Mouse (Mus musculus) heart, embryonic 16.5 days (tissue): ENCODE results near the gene Rcn3. TPM values are rescaled to one million over a fixed set of nuclear protein-coding genes. Genes with fewer than 3 reads are reported as not detected.

Source experiments
- ATAC-seq: fragments of 200-750 bp; cut with Nextera tagmentation; replicated peaks from 2 replicates; pipeline ENCODE4 v1.8.0; 2017; ENCODE audit warnings: moderate number of reproducible peaks; ENCODE audit not compliant: insufficient read depth, low FRiP score; ENCODE audit errors: extremely low read depth
- H3K27ac ChIP-seq: fragments of 300-500 bp; sonication (generic); 2 replicates; pipeline ENCODE4 v1.5.1; 2014; ENCODE audit warnings: mild to moderate bottlenecking, low read length, control low read depth, moderate library complexity
- H3K27me3 ChIP-seq: fragments of 300-500 bp; sonication (generic); 2 replicates; pipeline ENCODE4 v1.6.1; 2014; ENCODE audit warnings: low read length, mixed read lengths; ENCODE audit not compliant: control insufficient read depth, insufficient read depth
- H3K36me3 ChIP-seq: fragments of 300-500 bp; sonication (generic); 2 replicates; pipeline ENCODE4 v1.6.1; 2014; ENCODE audit not compliant: control insufficient read depth, insufficient read depth
- H3K4me1 ChIP-seq: fragments of 300-500 bp; sonication (generic); 2 replicates; pipeline ENCODE4 v1.6.1; 2014; ENCODE audit warnings: low read length, mixed read lengths; ENCODE audit not compliant: control insufficient read depth, insufficient read depth
- H3K4me2 ChIP-seq: fragments of 300-500 bp; sonication (generic); 2 replicates; pipeline ENCODE4 v1.6.1; 2014; ENCODE audit warnings: low read depth, mild to moderate bottlenecking, control low read depth, low read length
- H3K4me3 ChIP-seq: fragments of 300-500 bp; sonication (generic); 2 replicates; pipeline ENCODE4 v1.5.1; 2014; ENCODE audit warnings: mild to moderate bottlenecking, control low read depth, low read length
- H3K9ac ChIP-seq: fragments of 300-500 bp; sonication (generic); 2 replicates; pipeline ENCODE4 v1.6.1; 2014; ENCODE audit warnings: low read length, control low read depth
- H3K9me3 ChIP-seq: fragments of 300-500 bp; sonication (generic); replicated peaks from 2 replicates; pipeline ENCODE4 v1.6.1; 2016; ENCODE audit warnings: low read length; ENCODE audit not compliant: control insufficient read depth
- WGBS: fragments of 180-500 bp; shearing (Covaris S2); extraction: QIAGEN DNeasy Blood & Tissue Kit; methylation state at CpG from one replicate; pipeline ENCODE4 v1.1.7; 2014; 5-methylcytosine and 5-hydroxymethylcytosine counted together
- polyA plus RNA-seq: library from polyadenylated mRNA; unstranded; fragments of >200 nt; fragmentation: Nextera tagmentation; extraction: Ambion mirVana; gene quantifications from 2 replicates; pipeline ENCODE4 v1.2.1, GENCODE M21; 2015

The Rcn3 gene
- polyA plus RNA-seq, 1 experiment from 2014 or later, result 207 TPM

- Histone ChIP-seq H3K27me3 (no peaks in the 10 kb centered on the region), H3K27ac (peak overlapping the region; percentile 98), H3K4me3 (peak overlapping the region; percentile 96), H3K36me3 (peaks cover 41% of the 10 kb centered on the region), H3K9me3 (no peaks in the 10 kb centered on the region), H3K4me1 (peaks cover 17% of the 10 kb centered on the region), H3K4me2 (peak overlapping the region; percentile 98), H3K9ac (peak overlapping the region; percentile 97)
- 9% methylated on average over 16 of the region's 16 CpGs for WGBS
- ATAC-seq, result no peak; the same call in 1 of the 2 replicates
Observed at GRCm38 (mm10) chr7:45050945-45051600, 40.9 kb downstream of the Rcn3 start.

DNA sequence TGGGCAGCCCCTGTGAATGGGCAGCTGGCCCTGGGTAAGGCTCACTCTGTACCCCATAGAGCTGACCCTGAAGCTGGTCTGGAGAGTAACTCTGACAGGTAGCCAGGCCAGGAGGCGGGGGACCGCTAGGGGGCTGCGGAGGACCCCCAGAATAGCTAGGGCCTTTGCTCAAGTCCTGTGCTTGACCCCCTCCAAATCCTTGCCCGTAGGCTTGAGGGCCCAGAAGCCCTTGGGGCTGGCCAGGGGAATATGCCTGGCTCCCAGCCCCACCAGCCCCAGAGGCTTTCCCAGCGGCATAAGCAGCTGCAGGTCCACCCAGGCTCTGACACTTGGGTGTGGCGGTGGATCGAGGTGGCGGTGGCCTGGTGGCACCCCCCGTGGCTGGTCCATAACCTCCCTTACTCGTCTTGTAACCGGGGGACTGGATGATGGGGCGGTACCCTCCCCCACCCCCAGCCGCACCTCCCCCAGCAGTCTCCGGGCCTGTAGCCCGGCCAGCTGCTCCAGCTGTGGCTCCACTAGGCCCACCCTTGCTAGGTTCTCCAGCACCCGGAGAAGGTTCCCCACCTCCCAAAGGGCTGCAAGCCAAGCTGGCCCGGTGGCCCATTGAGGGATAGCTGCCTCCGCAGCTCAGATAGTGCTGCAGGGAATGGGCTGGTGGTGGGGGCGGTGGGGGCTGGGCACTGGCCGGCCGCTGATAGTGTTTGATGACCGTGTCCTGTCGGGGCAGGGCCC is 42.9 kb downstream of the Rcn3 start:
- H3K36me3 ChIP-seq, result peaks cover 59% of the 10 kb centered on the region
- H3K4me2 ChIP-seq, result no peak overlapping the region
- H3K27me3 ChIP-seq, result no peaks in the 10 kb centered on the region
- ATAC-seq, result no peak
- peaks cover 17% of the 10 kb centered on the region for H3K4me1 ChIP-seq
- no peak overlapping the region for H3K4me3 ChIP-seq
- no peak overlapping the region for H3K27ac ChIP-seq
- 89% methylated on average over 23 of the region's 23 CpGs for WGBS
- H3K9me3 ChIP-seq, result no peaks in the 10 kb centered on the region
- no peak overlapping the region for H3K9ac ChIP-seq

GRCm38 (mm10) chr7:45048001-45048890 is 43.8 kb downstream of the Rcn3 start:
- H3K9ac ChIP-seq, result no peak overlapping the region
- H3K4me2 ChIP-seq, result no peak overlapping the region
- peaks cover 14% of the 10 kb centered on the region for H3K4me1 ChIP-seq
- no peaks in the 10 kb centered on the region for H3K27me3 ChIP-seq
- ATAC-seq, result no peak
- H3K27ac ChIP-seq, result no peak overlapping the region
- no peaks in the 10 kb centered on the region for H3K9me3 ChIP-seq
- peaks cover 67% of the 10 kb centered on the region for H3K36me3 ChIP-seq
- no peak overlapping the region for H3K4me3 ChIP-seq
- WGBS, result 90% methylated on average over 38 of the region's 38 CpGs

- WGBS, result 96% methylated on average over 14 of the region's 14 CpGs
- Histone ChIP-seq H3K9ac (no peak overlapping the region), H3K27me3 (no peaks in the 10 kb centered on the region), H3K36me3 (peaks cover 74% of the 10 kb centered on the region), H3K4me1 (peaks cover 14% of the 10 kb centered on the region), H3K4me3 (no peak overlapping the region), H3K9me3 (no peaks in the 10 kb centered on the region), H3K27ac (no peak overlapping the region), H3K4me2 (no peak overlapping the region)
- ATAC-seq, result no peak
Observed at GRCm38 (mm10) chr7:45047491-45047890, 44.5 kb downstream of the Rcn3 start.

GRCm38 (mm10) chr7:45046853-45047350 is 45.1 kb downstream of the Rcn3 start:
- no peak for ATAC-seq
- H3K27me3 ChIP-seq, result no peaks in the 10 kb centered on the region
- peaks cover 80% of the 10 kb centered on the region for H3K36me3 ChIP-seq
- no peak overlapping the region for H3K9ac ChIP-seq
- no peak overlapping the region for H3K27ac ChIP-seq
- WGBS, result 95% methylated on average over 26 of the region's 26 CpGs
- no peaks in the 10 kb centered on the region for H3K9me3 ChIP-seq
- no peak overlapping the region for H3K4me3 ChIP-seq
- no peak overlapping the region for H3K4me2 ChIP-seq
- H3K4me1 ChIP-seq, result peaks cover 13% of the 10 kb centered on the region

DNA sequence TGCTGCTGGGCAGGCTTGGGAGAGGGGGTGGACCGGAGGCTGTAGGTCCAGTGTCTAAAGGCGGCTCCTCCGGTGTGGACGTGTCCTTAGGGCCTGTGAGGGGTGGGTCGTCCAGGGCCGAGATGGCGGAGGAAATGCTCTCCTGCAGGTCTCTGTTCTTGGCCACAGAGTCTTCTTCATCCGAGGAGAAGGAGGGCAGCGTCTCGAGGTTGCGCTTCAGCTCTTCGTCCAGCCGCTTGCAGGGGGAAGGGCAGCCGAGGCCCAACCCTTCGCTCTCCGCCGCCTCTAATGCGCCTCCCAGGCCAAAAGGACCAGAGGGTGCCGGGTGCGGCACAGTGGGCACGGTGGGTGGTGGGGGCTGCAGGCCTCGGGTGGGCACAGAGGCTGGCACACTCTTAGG is 46.3 kb downstream of the Rcn3 start:
- Histone ChIP-seq H3K27me3 (no peaks in the 10 kb centered on the region), H3K4me2 (no peak overlapping the region), H3K4me1 (peaks cover 2% of the 10 kb centered on the region; the same call in 1 of the 2 replicates), H3K9ac (no peak overlapping the region), H3K4me3 (no peak overlapping the region), H3K27ac (no peak overlapping the region), H3K9me3 (no peaks in the 10 kb centered on the region), H3K36me3 (peaks cover 90% of the 10 kb centered on the region)
- ATAC-seq, result no peak
- WGBS, result 92% methylated on average over 22 of the region's 22 CpGs

GRCm38 (mm10) chr7:45043307-45043706 is 48.7 kb downstream of the Rcn3 start:
- no peak overlapping the region for H3K9ac ChIP-seq
- WGBS, result 94% methylated on average over 14 of the region's 14 CpGs
- H3K4me1 ChIP-seq, result no peaks in the 10 kb centered on the region
- no peak overlapping the region for H3K27ac ChIP-seq
- peaks cover 86% of the 10 kb centered on the region for H3K36me3 ChIP-seq
- ATAC-seq, result no peak
- no peak overlapping the region for H3K4me2 ChIP-seq
- no peak overlapping the region for H3K4me3 ChIP-seq
- H3K27me3 ChIP-seq, result no peaks in the 10 kb centered on the region
- H3K9me3 ChIP-seq, result no peaks in the 10 kb centered on the region

DNA sequence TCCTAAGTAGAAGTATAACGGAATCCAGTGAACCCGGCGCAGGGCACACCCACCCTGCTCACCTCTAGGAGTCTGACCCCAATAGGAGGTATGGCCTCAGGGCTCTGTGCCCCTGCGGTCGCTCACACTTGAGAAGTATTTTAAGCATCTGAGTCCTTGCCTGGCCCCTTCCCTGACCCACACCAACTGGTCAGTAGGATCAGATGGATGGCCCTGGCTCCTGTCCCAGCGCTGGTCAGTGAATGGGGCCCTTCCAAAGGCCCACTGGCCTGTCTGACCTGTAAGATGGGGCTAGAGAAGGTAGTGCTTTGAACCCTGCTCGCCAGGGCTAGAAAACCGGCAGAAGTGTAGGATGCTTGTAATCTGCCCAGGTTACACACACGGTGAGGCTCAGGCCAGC is 51.2 kb downstream of the Rcn3 start:
- 90% methylated on average over 9 of the region's 9 CpGs for WGBS
- Histone ChIP-seq H3K9me3 (no peaks in the 10 kb centered on the region), H3K4me2 (no peak overlapping the region), H3K36me3 (peaks cover 75% of the 10 kb centered on the region), H3K27ac (no peak overlapping the region), H3K4me3 (no peak overlapping the region), H3K27me3 (no peaks in the 10 kb centered on the region), H3K9ac (no peak overlapping the region), H3K4me1 (no peaks in the 10 kb centered on the region)
- no peak for ATAC-seq
